Mouse (Mus musculus) forebrain, embryonic 10.5 days (tissue): ENCODE data around the gene Pear1. TPM values are rescaled to one million over a fixed set of nuclear protein-coding genes. Genes with fewer than 3 reads are reported as not detected.

Experiments
- DNase-seq: peaks from one replicate; pipeline ENCODE4 v3.0.0-alpha.2; 2017; ENCODE audit warnings: low spot score; ENCODE audit errors: extremely low spot score
- H3K27ac ChIP-seq: fragments of 300-500 bp; sonication (generic); 2 replicates; pipeline ENCODE4 v1.5.1; 2016; ENCODE audit warnings: mild to moderate bottlenecking
- H3K27me3 ChIP-seq: fragments of 300-500 bp; sonication (generic); 2 replicates; pipeline ENCODE4 v1.6.1; 2016; ENCODE audit warnings: mild to moderate bottlenecking; ENCODE audit not compliant: poor library complexity, severe bottlenecking
- H3K36me3 ChIP-seq: fragments of 300-500 bp; sonication (generic); replicated peaks from 2 replicates; pipeline ENCODE4 v1.6.1; 2016; ENCODE audit warnings: mild to moderate bottlenecking, moderate library complexity
- H3K4me1 ChIP-seq: fragments of 300-500 bp; sonication (generic); 2 replicates; pipeline ENCODE4 v1.6.1; 2016
- H3K4me3 ChIP-seq: fragments of 300-500 bp; sonication (generic); 2 replicates; pipeline ENCODE4 v1.5.1; 2016; ENCODE audit warnings: mild to moderate bottlenecking, moderate library complexity
- H3K9me3 ChIP-seq: fragments of 300-500 bp; sonication (generic); 2 replicates; pipeline ENCODE4 v1.6.1; 2016; ENCODE audit warnings: mild to moderate bottlenecking, moderate library complexity
- WGBS: fragments of 180-500 bp; shearing (Covaris S2); methylation state at CpG from one replicate; pipeline ENCODE4 v1.1.7; 2016; 5-methylcytosine and 5-hydroxymethylcytosine counted together
- polyA plus RNA-seq: library from polyadenylated mRNA; unstranded; fragments of >200 nt; fragmentation: Nextera tagmentation; extraction: Ambion mirVana; gene quantifications from 2 replicates; pipeline ENCODE4 v1.2.1, GENCODE M21; 2016

The Pear1 gene
- polyA plus RNA-seq, 1 experiment from 2014 or later = 11.2 TPM

- 92% methylated on average over 11 of the region's 11 CpGs for whole genome bisulfite sequencing
- no peaks in the 10 kb centered on the region for H3K9me3 ChIP-seq
- no peak for DNase-seq
- no peak overlapping the region for H3K27ac ChIP-seq
- H3K4me1 ChIP-seq = no peaks in the 10 kb centered on the region
- peaks cover 95% of the 10 kb centered on the region for H3K36me3 ChIP-seq
- H3K4me3 ChIP-seq = no peak overlapping the region
- H3K27me3 ChIP-seq = no peaks in the 10 kb centered on the region
Measured at GRCm38 (mm10) chr3:87733984-87734761, 89.9 kb downstream of the Pear1 start.

GRCm38 (mm10) chr3:87733098-87733497, 91.0 kb downstream of the Pear1 start:
- Histone ChIP-seq H3K4me1 (no peaks in the 10 kb centered on the region), H3K36me3 (peaks cover 95% of the 10 kb centered on the region), H3K27ac (no peak overlapping the region), H3K27me3 (no peaks in the 10 kb centered on the region), H3K4me3 (no peak overlapping the region), H3K9me3 (no peaks in the 10 kb centered on the region)
- no peak for DNase-seq
- WGBS = 89% methylated on average over 4 of the region's 4 CpGs

GRCm38 (mm10) chr3:87728696-87729095, 95.4 kb downstream of the Pear1 start:
- H3K36me3 ChIP-seq = peaks cover 96% of the 10 kb centered on the region
- no peak for DNase-seq
- no peaks in the 10 kb centered on the region for H3K9me3 ChIP-seq
- no peaks in the 10 kb centered on the region for H3K27me3 ChIP-seq
- no peak overlapping the region for H3K27ac ChIP-seq
- 92% methylated on average over 6 of the region's 6 CpGs for WGBS
- H3K4me1 ChIP-seq = no peaks in the 10 kb centered on the region
- no peak overlapping the region for H3K4me3 ChIP-seq

GRCm38 (mm10) chr3:87726191-87726590, 97.9 kb downstream of the Pear1 start:
- H3K27me3 ChIP-seq = no peaks in the 10 kb centered on the region
- no peaks in the 10 kb centered on the region for H3K9me3 ChIP-seq
- DNase-seq = no peak
- H3K4me3 ChIP-seq = no peak overlapping the region
- 92% methylated on average over 7 of the region's 7 CpGs for WGBS
- H3K4me1 ChIP-seq = no peaks in the 10 kb centered on the region
- peaks cover 99% of the 10 kb centered on the region for H3K36me3 ChIP-seq
- no peak overlapping the region for H3K27ac ChIP-seq

- Histone ChIP-seq H3K9me3 (no peaks in the 10 kb centered on the region), H3K4me1 (no peaks in the 10 kb centered on the region), H3K4me3 (no peak overlapping the region), H3K36me3 (peaks cover 99% of the 10 kb centered on the region), H3K27ac (no peak overlapping the region), H3K27me3 (no peaks in the 10 kb centered on the region)
- WGBS = 95% methylated on average over 16 of the region's 16 CpGs
- no peak for DNase-seq
Measured at GRCm38 (mm10) chr3:87725396-87726160, 98.5 kb downstream of the Pear1 start.

GRCm38 (mm10) chr3:87724556-87724955, 99.5 kb downstream of the Pear1 start:
- WGBS = 83% methylated on average over 6 of the region's 6 CpGs
- Histone ChIP-seq H3K27ac (no peak overlapping the region), H3K9me3 (no peaks in the 10 kb centered on the region), H3K27me3 (no peaks in the 10 kb centered on the region), H3K4me3 (no peak overlapping the region), H3K4me1 (no peaks in the 10 kb centered on the region), H3K36me3 (peaks cover 93% of the 10 kb centered on the region)
- no peak for DNase-seq

GRCm38 (mm10) chr3:87718525-87718924, 105.6 kb downstream of the Pear1 start:
- Histone ChIP-seq H3K9me3 (no peaks in the 10 kb centered on the region), H3K27ac (no peak overlapping the region), H3K4me1 (no peaks in the 10 kb centered on the region), H3K36me3 (peaks cover 92% of the 10 kb centered on the region), H3K4me3 (no peak overlapping the region), H3K27me3 (no peaks in the 10 kb centered on the region)
- 85% methylated on average over 2 of the region's 2 CpGs for WGBS
- DNase-seq = no peak

Other genes starting within 250 kb of the Pear1 start
- 14.9 and 15.6 TPM in 2 replicates for gene Arhgef11, start 206.7 kb downstream of the Pear1 start, polyA plus RNA-seq
- gene Lrrc71, start 75.7 kb downstream of the Pear1 start, polyA plus RNA-seq = 0.31 and 0.32 TPM in 2 replicates
- gene Ntrk1, start 29.1 kb downstream of the Pear1 start, polyA plus RNA-seq = 0.38 and 0.46 TPM in 2 replicates
- gene Insrr, start 27.4 kb downstream of the Pear1 start, polyA plus RNA-seq = 0.06 and 0.14 TPM in 2 replicates
- gene Sh2d2a, start 22.4 kb upstream of the Pear1 start, polyA plus RNA-seq = 0.09 and 0.10 TPM in 2 replicates
- 16.9 and 17.3 TPM in 2 replicates for gene Prcc, start 61.3 kb upstream of the Pear1 start, polyA plus RNA-seq
- gene Hdgf, start 82.0 kb upstream of the Pear1 start, polyA plus RNA-seq = 199 and 219 TPM in 2 replicates
- gene Mrpl24, start 95.2 kb upstream of the Pear1 start, polyA plus RNA-seq = 71.4 and 74.8 TPM in 2 replicates
- gene Isg20l2, start 106.0 kb upstream of the Pear1 start, polyA plus RNA-seq = 87.7 and 88.3 TPM in 2 replicates
- 19.1 and 22.8 TPM in 2 replicates for gene Rrnad1, start 106.4 kb upstream of the Pear1 start, polyA plus RNA-seq
- 834 and 866 TPM in 2 replicates for gene Crabp2, start 124.4 kb upstream of the Pear1 start, polyA plus RNA-seq
- 81.2 and 86.9 TPM in 2 replicates for gene Nes, start 146.8 kb upstream of the Pear1 start, polyA plus RNA-seq
- 0.17 TPM in 2 replicates for gene Bcan, start 175.9 kb upstream of the Pear1 start, polyA plus RNA-seq
- gene Hapln2, start 203.3 kb upstream of the Pear1 start, polyA plus RNA-seq = not detected in 2 replicates
- gene Gpatch4, start 218.8 kb upstream of the Pear1 start, polyA plus RNA-seq = 52.4 and 54.5 TPM in 2 replicates
- 125 and 134 TPM in 2 replicates for gene Naxe, start 234.2 kb upstream of the Pear1 start, polyA plus RNA-seq